Mouse (Mus musculus): ENCODE measurements around the gene Fam169a.
A peak's percentile ranks its signal among the peaks of the same experiment; 100 is the strongest.
"Not testable (repeated sequence)": the region's sequence is repeated elsewhere in the genome, so short reads cannot be mapped to it uniquely, and the experiment has no call there.

The Fam169a gene

DNA sequence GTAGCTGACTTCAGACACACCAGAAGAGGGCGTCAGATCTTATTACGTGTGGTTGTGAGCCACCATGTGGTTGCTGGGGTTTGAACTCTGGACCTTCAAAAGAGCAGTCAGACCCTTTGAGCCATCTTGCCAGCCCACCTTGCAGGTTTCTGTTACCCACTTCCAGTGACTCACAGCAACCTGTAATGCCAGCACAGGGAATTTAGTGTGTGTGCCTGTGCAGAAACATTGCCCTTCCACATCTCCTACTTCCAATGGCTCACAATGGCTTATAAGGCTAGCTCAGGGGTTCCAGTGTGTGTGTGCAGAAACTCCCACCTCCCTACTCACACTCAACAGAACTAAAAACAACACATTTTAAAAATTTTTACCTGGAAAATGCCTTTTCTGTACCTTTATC, 10.5 kb downstream of the Fam169a start:
- DNase-seq (ENCODE audit: low spot score in 2 of 2), result no peak

DNA sequence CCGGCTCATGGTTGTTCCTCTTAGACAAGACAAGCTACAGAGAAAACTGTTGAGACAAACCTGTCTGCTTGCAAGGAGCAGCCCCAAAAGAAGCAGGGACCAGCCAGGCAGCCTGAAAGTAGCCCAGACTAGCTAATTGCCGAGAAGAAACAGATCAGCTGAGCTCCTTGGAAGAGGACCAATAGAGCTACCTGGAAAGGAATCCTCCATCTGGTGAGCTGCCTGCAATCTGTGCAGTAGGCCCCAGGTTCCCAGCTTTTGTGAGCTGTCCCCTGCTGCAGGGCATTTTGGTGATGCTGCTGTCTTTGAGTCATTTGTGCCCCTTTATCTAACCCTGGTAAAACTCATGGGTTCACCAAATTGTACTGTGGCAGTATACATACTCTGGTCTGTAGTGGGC, 13.1 kb downstream of the Fam169a start:
- DNase-seq (ENCODE audit: low spot score in 2 of 2), result no peak

DNA sequence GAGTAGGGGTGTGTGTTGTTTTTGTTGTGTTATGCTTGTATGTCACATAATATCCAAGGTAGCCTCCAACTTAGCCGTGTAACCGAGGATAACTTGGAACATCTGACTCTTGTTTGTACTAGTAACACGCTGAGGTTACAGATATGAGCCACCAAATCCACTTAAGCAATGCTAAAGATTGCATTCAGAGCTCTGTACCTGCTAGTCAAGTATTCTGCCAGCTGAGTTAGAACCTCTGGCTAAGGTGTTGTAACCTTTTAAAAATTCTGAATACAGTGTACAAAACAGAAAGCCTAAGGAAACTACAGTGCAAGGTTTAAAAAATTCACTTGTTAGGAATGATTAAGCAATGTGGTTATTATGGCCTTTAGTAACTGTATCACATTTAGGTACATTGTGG, 13.5 kb downstream of the Fam169a start:
- no peak for DNase-seq (ENCODE audit: low spot score in 2 of 2)

DNA sequence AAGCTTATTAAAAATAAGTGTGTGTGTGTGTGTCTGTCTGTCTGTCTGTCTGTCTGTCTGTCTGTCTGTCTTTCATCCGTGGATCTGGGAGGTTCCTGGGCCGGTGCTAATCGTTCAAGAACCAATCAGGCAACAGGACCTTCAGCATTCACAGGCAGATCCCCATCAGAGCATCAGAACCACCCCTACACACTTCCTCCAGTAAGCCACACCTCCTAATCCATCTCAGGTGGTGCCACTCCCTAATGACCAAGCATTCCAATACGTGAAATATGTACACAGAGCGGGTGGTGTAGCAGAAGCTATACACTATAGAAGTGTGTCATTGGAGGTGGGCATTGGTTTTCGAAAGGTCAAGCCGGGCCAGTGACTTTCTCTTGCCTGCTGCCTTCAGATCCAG, 15.3 kb downstream of the Fam169a start:
- DNase-seq (ENCODE audit: low spot score in 2 of 2), result no peak

DNA sequence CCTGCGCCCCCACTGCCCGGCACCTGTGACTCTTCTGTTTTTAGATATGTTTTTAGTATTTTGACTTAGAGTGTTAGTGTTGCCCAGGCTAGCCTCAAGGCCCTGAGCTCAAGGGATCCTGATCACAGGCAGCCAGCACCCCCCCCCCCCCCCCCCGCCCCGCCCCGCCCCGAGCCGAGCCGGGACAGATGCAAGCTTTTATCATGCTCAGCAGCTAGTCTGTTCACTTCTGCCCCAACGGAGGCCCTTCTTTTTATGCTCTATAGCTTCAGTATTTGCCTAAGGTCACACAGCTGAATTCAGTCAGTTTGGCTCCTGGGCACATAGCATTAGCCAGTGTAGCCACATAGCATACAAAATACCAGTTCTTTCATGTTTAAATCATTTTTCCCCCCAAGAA, 19.2 kb downstream of the Fam169a start:
- no peak for DNase-seq (ENCODE audit: low spot score in 2 of 2)

DNA sequence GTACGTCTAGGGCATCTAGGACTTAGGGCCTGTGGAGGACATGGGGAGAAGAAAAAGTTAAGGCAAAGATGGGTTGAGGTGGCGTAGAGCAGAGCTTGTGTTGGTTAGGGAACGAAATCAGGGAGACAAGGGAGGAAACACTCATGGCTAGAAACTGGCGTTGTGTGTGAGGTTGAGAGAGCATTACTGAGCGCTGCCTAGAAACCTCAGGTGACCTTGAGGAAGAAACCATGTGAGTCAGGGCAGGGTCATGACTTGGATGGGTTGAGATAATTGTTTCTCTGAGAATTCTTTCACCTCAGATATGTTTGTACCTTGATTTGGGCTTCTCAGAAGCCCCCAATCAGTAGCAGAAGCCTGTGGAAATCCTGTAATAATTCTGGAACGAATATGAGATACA, 20.3 kb downstream of the Fam169a start:
- no peak for DNase-seq (ENCODE audit: low spot score in 2 of 2)

DNA sequence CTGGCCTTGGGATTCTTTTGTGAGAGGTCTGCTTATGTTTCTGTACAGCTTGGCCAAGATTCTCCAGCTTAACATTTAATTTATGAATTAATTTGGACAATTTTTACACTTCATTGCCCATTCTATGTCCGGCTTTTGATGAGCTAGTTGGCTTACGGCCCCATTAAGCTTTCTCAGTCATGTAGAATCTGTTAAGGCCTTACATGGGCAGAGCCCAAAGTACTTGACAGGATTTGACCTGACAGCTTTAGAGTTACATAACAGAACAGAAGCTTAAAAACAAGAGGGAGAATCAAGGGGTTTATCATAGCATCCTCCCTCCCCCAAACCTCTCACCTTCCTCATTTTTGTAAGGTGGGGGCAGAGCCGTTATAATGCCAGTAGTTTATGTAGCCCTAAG, 21.1 kb downstream of the Fam169a start:
- DNase-seq (ENCODE audit: low spot score in 2 of 2), result no peak

DNA sequence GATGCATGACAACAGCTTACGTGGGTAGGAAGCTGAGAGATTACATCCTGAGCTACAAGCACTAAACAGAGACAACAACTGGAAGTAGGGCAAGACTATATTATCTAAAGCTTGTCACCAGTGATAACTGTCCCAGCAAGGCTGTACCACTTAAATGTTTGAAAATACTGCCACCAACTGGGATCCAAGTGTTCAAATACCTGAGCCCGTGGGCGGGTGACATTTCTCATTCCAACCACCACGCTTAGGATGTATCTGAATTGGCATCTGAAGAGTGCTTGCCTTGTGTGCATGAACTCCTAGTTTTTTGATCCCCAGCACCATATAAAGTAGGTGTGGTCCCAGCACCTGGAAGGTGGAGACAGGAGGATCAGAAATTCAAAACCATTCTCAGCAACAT, 28.6 kb downstream of the Fam169a start:
- no peak for DNase-seq (ENCODE audit: low spot score in 2 of 2)

DNA sequence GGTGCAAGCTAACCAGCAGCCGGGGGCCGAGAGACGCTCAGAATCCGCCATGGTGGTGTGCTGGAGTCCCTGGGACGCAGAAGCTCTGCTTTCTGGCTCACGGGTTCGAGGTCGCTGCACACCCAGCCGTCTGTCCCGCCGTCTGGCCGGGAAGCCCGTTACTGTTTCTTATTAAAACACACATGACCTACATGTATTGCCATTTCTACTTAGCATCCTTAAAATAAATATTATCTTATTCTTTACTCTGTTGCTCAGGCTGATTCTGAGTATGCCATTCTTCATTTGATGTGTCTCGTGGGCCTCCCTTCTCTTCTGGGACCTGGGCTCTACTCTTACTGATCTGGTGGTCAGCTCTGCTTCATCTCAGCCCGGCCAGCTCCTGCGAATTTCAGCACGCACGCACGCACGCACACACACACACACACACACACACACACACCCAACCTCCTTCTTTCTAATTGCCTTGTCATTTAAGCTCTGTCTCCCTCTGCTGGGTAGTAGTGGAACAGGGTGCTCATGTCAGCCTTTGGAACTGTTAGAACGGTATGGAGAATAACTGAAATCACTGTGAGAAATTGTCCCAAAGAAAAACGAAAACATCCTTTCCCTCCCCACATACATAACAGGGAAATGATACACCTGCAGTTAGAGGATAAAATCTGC, 32.2 kb downstream of the Fam169a start, which contains the start of gene Gm6169:
Gene Gm6169 (minus strand): TSS at position 51 of the 666 bp plus-strand sequence.
- DNase-seq (ENCODE audit: low spot score in 2 of 2), result peak in 1 of 2 experiments; percentile 1

DNA sequence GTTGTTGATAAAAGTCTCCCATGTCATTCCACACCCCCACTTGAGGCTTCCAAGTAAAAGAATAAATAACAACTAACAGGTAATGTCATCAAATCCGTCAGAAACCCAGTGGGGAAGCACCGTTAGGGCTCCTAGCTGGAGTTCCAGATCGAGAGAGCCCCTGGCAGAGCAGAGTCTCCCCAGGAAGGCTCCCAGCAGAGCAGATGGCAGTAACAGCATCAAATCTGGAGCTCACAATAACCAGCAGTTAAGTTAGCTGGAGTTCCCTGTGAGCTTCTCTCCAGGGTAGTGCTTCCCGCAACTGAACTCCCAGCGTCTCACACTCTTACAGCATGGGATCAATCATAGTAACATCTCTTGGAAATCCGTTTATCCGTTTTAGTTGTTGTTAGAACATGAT, 37.9 kb downstream of the Fam169a start:
- DNase-seq (ENCODE audit: low spot score in 2 of 2), result no peak

DNA sequence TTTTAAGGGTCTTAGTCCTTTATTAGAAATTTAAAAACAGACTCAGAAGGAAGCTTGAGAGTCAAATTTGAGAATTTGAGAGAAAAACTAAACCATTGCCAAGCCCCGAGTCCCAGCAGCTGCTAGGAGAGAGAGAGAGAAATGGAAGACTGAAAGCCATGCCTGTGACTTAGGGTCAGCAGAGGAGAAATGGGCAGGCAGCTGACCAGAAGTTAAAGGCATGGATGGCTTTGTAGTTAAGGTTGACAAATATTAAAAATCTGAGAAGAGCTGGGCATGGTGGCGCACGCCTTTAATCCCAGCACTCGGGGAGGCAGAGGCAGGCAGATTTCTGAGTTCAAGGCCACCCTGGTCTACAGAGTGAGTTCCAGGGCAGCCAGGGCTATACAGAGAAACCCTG, 40.6 kb downstream of the Fam169a start:
- not testable (repeated sequence) for DNase-seq (ENCODE audit: low spot score in 2 of 2)

DNA sequence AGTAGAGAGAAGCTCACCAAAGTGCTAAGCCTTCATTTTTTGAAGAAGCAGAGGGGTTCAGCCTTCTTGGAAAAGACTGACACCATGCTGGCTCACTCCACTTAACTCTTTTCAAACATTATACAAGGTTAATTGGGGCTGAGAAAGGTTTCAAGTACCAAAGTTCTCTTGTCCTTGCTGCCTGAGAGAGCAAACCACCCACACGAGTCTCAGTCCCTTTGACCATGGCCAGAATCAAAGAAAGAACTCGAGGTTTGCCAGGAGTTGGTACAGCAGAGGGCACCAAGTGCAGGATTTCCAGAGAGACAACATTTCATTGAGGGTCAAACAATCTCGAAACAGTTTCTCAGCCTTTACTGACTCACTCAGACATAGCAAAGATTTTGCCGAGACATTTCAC, 42.0 kb downstream of the Fam169a start:
- DNase-seq (ENCODE audit: low spot score in 2 of 2), result no peak

DNA sequence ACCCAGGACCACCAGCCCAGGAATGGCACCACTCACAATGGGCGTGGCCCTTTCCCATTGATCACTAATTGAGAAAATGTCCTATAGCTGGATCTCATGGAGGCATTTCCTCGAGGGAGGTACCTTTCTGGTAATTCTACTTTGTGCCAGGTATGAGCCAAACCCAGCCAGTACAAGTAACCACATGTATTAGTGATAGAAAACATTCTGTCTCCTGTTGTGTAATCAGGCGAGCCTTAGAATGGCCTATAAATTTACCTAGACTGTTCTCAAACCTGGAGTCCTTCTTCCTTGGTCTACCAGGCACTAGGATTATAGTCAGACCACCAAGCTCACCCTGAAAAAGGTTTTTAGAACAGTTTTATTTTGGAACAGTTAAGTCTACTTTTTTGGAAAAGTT, 54.3 kb downstream of the Fam169a start:
- DNase-seq (ENCODE audit: low spot score in 2 of 2), result no peak

DNA sequence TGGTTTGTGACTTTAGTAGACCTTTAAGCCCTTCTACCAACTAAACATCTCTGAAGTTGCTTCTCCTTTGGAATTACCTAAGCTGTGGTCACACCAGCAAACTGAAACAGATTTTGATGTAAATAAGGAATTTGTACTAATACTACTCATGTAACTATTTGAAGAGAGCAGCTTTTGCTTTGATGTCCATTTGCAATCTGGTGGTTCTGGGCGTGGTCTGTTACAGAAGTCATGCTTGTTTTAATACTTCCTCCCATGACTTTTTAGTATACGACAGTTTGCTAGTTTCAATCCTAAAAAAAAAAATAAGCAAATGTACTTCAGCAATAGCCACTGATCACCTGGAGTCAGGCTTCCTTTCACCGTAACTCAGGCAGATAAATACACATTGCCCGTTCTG, 62.6 kb downstream of the Fam169a start:
- DNase-seq (ENCODE audit: low spot score in 2 of 2), result not testable (repeated sequence)

DNA sequence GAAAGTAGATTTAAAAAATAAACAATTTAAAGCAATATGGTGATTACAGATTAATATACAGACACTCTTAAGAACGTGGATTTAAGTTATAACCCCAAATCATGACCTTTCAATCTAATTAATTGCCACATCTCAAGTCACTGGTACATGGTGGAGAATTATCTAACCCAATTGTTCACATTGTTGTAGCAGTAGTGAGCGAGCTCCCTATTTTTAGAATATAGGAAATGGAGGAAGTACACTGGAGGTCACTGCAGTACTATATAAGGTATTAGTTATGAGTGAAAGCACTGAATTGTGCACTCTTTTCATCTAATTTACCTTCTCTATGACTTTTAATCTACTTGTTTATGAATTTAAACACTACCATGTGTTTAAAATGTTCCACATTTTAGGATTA, 63.3 kb downstream of the Fam169a start:
- not testable (repeated sequence) for DNase-seq (ENCODE audit: low spot score in 2 of 2)

DNA sequence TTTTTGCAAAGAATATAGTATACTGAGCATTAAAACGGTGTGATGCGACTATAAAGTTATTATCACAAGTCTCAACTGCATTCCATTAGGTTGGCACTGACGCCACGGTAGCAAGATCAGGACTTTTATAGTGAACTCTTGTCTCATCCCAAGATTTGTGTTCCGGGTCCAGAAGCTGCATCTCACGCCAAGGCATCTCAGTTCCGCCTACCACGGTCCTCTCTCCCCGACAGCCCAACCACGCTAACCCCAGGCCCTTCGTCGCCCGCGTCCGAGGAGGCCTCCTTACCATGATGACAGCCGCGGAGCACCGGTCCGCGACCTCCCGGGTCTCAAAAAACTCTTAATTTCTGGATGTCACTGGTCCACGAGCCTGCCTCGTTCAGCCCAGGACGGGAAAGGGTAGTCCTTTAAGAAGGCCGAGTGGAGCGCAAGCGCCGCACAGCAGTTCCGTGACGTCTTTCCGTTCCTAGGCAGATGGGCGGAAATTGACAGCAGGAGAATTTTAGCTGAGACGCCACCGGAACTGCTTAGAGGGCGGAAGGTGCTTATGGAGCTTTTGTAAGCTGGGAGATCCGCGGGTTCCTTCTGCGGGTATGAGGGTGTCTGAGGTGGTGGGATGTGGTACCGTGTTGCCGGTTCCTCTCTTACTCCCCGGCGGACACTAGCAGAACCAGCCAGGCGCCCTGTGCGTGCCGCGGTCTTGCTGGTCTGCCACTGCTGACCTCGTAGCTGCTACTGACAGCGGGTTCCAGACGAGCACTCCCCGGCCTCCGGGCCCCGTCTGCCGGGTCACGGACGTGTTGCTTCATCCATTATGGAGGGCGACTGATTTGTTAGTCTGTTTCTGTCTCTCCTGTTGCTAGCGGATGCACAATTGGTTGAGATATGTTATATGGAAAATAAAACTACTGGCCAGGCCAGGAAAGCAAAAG, 70.6 kb downstream of the Fam169a start, which contains the start of the genes Gfm2 and Nsa2:
Gene Gfm2 (plus strand): TSS at position 472 of the 935 bp plus-strand sequence.
Gene Nsa2 (minus strand): TSS at position 472 of the 935 bp plus-strand sequence.
- DNase-seq (ENCODE audit: low spot score in 2 of 2), result peak; percentile 88 to 89

DNA sequence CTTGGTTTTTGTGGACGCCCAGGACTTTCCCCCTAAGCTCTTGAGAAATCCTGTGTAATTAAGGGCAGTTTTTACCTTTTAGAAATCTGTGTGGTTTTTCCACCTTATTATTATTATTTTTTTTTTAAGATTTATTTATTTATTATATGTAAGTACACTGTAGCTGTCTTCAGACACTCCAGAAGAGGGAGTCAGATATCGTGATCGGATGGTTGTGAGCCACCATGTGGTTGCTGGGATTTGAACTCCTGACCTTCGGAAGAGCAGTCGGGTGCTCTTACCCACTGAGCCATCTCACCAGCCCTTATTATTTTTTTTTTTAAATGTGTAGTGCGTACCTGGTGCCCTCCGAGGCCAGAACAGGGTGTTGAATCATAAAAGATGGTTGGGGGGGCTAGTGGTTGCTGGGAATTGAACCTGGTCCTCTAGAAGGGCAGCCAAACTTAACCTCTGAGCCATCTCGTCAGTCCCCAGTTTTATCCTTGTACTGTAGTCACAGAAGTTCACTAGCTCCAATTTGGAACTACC, 71.4 kb downstream of the Fam169a start:
- not testable (repeated sequence) for DNase-seq (ENCODE audit: low spot score in 2 of 2)

DNA sequence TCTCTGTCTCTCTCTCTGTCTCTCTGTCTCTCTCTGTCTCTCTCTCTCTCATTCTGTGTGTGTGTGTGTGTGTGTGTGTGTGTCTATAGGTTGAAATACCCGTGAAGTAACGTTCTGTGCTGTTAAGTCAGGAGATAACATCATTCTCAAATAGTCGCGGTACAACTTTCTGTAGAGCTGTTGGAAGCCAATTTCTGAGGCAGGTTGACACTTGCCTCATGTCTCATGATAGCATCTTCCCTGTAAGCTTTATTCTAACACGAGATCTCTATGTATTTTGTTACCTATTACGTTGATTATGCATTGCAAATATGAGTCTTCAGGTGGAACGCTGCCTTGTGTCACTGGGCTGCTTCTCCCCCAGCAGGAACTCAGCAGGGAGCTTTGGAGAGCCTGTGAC, 75.2 kb downstream of the Fam169a start:
- DNase-seq (ENCODE audit: low spot score in 2 of 2), result no peak

DNA sequence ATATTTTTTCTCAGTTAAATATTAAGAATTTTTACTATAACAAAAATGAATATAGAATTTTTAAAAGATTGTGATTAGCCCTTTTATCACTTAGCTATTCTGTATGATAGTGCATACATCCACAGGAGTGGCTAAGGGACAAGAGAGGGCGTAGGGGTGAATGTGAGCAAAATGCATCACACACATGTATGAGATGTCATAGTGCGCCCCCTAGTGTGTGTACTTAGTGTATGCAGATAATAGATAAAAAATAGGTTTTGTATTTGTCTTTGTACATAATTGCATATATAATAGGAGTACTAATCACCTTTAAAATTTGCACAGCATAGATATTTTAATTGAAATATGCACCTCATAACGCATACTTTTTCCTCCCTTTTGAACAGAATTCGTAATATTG, 78.7 kb downstream of the Fam169a start:
- DNase-seq (ENCODE audit: low spot score in 2 of 2), result peak; percentile 44 to 62

DNA sequence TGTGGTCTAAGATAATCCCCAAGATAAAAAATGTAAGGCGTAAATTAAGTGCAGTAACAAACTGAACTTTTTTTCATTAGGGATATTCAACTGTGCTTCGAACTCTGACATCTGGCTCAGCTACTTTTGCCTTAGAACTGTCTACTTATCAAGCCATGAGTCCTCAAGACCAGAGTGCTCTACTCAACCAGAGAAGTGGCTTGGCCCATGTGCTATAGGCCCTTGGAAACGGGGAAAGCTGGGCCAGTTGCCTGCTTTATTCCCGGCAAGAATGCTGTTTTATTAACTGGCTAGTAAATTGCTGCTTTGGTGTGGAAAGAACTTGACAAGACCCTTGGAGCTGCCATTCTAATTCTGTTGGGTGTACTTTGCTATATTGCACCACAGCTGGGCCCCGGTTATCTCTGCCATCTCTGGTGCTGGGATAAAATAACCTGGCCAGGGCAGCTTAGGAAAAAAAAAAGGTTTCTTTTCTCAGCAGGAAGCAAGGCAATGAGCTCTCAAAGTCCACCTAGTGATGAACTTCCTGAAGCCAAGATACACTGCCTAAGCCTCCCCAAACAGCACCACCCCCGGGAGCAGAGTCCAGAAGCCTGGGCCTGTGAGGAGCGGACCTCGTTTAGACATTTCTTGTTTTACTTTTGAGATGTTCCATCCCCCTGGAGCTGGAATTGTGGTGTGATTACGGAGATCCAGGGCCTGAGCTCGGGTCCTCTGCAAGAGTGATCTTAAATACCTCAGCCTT, 108.6 kb downstream of the Fam169a start:
- no peak for DNase-seq (ENCODE audit: low spot score in 2 of 2)

DNA sequence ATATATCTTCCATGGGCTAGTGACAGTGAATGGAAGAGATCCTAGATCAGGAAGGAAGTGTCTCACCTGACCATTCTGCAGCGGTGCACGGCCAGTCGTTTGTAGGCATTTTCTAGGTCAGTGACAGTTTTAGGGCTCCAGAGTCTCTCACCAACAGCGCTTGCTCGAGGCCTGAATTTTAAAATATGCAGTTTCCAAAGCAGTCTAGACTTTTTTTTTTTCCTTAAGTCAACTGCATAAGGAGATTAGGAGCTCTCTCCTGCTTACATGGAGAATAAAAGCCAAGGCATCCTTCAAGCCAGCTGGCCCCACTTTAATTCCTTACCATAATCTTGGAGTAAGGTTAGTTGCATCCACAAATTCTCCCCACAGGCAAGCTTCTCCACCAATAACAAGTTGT, 109.6 kb downstream of the Fam169a start:
- no peak for DNase-seq (ENCODE audit: low spot score in 2 of 2)

DNA sequence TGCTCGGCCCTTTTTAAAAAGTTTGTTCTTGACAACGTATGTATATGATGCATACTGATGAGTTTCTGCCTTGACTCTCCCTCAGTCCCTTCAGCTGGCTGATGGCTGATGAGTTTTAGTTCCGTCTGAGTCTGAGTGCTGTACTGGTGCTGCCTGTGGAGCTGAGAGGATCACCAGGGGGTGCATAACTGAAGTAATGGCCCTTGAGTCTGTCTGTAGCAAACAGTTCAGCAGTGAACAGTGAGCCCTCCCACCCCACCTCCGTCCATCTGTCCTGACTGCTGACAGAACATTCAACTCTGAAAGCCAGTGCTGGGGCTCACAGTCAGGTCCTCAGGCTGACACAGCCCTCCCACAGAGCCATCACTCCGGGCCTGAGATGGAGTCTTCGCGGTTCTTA, 111.9 kb downstream of the Fam169a start:
- DNase-seq (ENCODE audit: low spot score in 2 of 2), result no peak
